Mouse (Mus musculus) ES-Bruce4 (cell line): ENCODE measurements at regions not wholly inside any gene's neighbourhood (a gene's known extent, or its start where the extent isn't known, plus 50 kb on each side); places are given as distances from the start of the nearest gene placed in this dataset.

ENCODE experiments used
- H3K27ac ChIP-seq: 2 replicates; pipeline ENCODE4 v1.5.1; 2012; ENCODE audit warnings: low read length, inconsistent platforms; ENCODE audit not compliant: insufficient read depth
- H3K27me3 ChIP-seq: 2 replicates; pipeline ENCODE4 v1.6.1; 2012; ENCODE audit warnings: mild to moderate bottlenecking, low read length, inconsistent platforms; ENCODE audit not compliant: control insufficient read depth, poor library complexity, insufficient read depth, severe bottlenecking
- H3K36me3 ChIP-seq: 2 replicates; pipeline ENCODE4 v1.6.1; 2012; ENCODE audit warnings: inconsistent platforms, mild to moderate bottlenecking, low read length, moderate library complexity; ENCODE audit not compliant: control insufficient read depth, poor library complexity, insufficient read depth, severe bottlenecking
- H3K4me1 ChIP-seq: one replicate; pipeline ENCODE4 v1.8.1; 2011; ENCODE audit warnings: low read length; ENCODE audit not compliant: control insufficient read depth, insufficient read depth
- H3K4me3 ChIP-seq: 2 replicates; pipeline ENCODE4 v1.5.1; 2011; ENCODE audit warnings: low read depth, mild to moderate bottlenecking, low read length
- H3K9ac ChIP-seq: 2 replicates; pipeline ENCODE4 v1.6.1; 2012; ENCODE audit warnings: low read depth, mild to moderate bottlenecking, inconsistent platforms; ENCODE audit not compliant: poor library complexity, severe bottlenecking
- H3K9me3 ChIP-seq: replicated peaks from 2 replicates; pipeline ENCODE4 v1.6.1; 2012; ENCODE audit warnings: mild to moderate bottlenecking, low read length, inconsistent platforms; ENCODE audit not compliant: control insufficient read depth, poor library complexity, insufficient read depth, severe bottlenecking
- CTCF ChIP-seq: IDR thresholded peaks from one replicate; pipeline ENCODE4 v1.8.1; 2011; ENCODE audit warnings: low read depth, low read length
- EP300 ChIP-seq: IDR thresholded peaks from 2 replicates; pipeline ENCODE4 v1.6.1; 2011; ENCODE audit warnings: low read depth, low read length; ENCODE audit not compliant: insufficient read depth
- POLR2A ChIP-seq: IDR thresholded peaks from one replicate; pipeline ENCODE4 v1.8.1; 2011; ENCODE audit warnings: low read length; ENCODE audit not compliant: insufficient read depth

DNA sequence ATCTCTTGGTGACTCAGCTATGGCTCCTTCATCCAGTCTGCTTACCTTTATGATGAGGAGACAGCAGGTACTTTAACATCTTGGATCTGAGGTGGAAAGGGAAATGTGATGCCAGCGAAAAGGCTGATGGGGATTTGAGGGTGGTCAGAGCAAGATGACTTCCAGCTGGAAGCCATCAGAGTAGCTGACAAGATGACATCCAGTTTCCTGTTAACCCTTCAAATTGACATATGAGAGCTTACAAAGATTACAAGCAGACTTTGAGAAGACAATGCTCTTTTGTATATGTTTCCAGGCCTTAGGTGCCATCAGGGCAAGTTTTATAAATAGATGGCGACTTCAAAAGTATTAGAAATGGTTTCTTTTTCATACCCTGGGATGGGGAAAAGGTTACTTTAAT is 621.3 kb upstream of the A1bg start:
- Histone ChIP-seq H3K27ac (no peak overlapping the region), H3K4me1 (no peaks in the 10 kb centered on the region), H3K36me3 (no peaks in the 10 kb centered on the region), H3K4me3 (no peak overlapping the region), H3K9ac (no peak overlapping the region), H3K9me3 (no peaks in the 10 kb centered on the region), H3K27me3 (no peaks in the 10 kb centered on the region)
- TF ChIP-seq POLR2A, result no peak
- TF ChIP-seq EP300, result no peak
- no peak for TF ChIP-seq CTCF

DNA sequence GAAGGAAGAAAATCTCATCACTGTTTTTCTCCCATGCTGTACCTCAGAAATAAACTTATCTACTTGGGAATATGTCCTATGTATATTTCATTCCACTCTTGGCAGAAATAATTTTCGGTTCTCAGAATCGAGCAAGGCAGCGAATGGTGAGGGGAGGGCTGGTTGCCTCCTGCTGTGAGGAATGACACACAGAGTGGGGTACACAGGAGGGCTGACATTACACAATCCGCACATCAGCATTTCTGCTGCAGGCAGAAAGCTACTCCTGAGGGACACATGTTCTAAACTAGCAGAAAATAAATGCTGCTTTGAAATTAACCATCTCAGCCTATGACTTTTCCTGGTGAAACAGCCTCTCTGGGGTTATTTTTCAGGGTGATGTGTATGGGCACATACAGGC is 618.8 kb upstream of the A1bg start:
- no peak overlapping the region for H3K27ac ChIP-seq
- TF ChIP-seq POLR2A (no peak), CTCF (no peak), EP300 (no peak)
- H3K9ac ChIP-seq, result no peak overlapping the region

DNA sequence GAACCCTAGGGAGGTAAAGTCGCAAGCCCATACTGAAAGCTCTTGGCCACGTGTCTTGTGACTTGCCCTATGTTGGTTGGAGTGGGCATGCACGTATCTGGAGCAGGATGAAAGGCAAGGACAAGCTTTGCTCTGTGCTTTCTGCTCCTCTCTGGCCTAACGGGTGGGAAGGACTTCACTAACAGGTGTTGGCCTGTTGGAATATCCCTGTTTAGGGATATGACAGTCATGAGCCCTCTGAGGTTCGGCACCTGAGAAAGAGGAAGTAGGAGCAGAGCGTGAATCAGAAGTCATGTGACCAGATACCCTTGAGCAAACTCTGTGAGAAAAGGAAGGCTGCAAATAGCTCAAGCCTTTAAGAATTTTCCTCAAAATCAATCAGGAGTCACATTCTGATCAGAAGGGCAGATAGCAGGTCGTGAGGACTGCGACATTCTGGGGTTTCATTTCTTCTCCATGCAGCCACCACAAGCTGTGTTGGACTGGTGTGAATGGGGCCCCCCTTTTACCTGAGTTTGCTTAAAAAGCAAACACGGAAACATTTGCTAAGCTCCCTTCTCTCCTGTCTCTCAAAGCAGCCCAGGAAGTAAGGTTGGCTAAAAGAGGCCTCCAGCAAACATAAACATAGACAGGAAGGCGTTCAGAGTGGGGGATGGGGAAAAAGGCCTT is 618.1 kb upstream of the A1bg start:
- no peaks in the 10 kb centered on the region for H3K36me3 ChIP-seq
- no peaks in the 10 kb centered on the region for H3K27me3 ChIP-seq
- no peak overlapping the region for H3K27ac ChIP-seq
- no peaks in the 10 kb centered on the region for H3K4me1 ChIP-seq
- no peak overlapping the region for H3K4me3 ChIP-seq
- H3K9ac ChIP-seq, result no peak overlapping the region
- TF ChIP-seq CTCF, result no peak
- TF ChIP-seq POLR2A, result no peak
- no peak for TF ChIP-seq EP300
- no peaks in the 10 kb centered on the region for H3K9me3 ChIP-seq

More for the DNA sequence above, 618.8 kb upstream of the A1bg start:
- H3K4me3 ChIP-seq, result no peak overlapping the region
- H3K27me3 ChIP-seq, result no peaks in the 10 kb centered on the region
- no peaks in the 10 kb centered on the region for H3K4me1 ChIP-seq
- no peaks in the 10 kb centered on the region for H3K9me3 ChIP-seq
- no peaks in the 10 kb centered on the region for H3K36me3 ChIP-seq

- Histone ChIP-seq H3K4me1 (no peaks in the 10 kb centered on the region), H3K27me3 (no peaks in the 10 kb centered on the region), H3K36me3 (no peaks in the 10 kb centered on the region), H3K9me3 (no peaks in the 10 kb centered on the region), H3K4me3 (no peak overlapping the region), H3K27ac (no peak overlapping the region), H3K9ac (no peak overlapping the region)
- no peak for TF ChIP-seq EP300
- TF ChIP-seq POLR2A, result no peak
- TF ChIP-seq CTCF, result no peak
Measured at GRCm38 (mm10) chr15:61538930-61539329, 616.1 kb upstream of the A1bg start.

DNA sequence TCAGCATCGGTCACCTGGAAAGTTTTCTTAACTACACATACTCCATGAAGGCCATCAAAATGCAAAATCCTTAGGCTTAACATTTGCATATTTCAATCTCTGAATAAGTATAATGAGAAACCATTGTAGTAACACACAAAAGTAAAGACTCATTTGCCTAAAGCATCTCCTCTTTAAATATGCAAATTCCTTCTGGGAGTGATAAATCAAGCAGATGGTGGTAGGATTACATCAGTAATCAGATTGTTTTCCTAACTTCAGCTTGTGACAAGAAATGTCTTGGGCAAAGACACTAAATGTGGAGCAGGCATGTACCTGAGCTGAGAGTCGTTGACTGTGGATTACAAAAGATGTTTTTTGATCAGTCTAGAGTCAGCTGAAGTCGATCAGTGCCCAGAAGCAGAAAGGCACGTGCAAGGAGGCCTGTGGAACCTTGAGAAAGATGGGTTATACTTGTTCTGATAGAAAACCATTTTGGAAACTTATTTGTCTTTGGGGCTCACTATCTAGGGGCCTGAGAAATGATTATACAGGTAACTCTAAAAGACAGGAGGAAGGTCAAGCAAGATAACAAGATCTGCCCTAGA is 615.5 kb upstream of the A1bg start:
- Histone ChIP-seq H3K27me3 (no peaks in the 10 kb centered on the region), H3K4me1 (no peaks in the 10 kb centered on the region), H3K36me3 (no peaks in the 10 kb centered on the region), H3K27ac (no peak overlapping the region), H3K9ac (no peak overlapping the region), H3K9me3 (no peaks in the 10 kb centered on the region), H3K4me3 (no peak overlapping the region)
- no peak for TF ChIP-seq CTCF
- no peak for TF ChIP-seq POLR2A
- TF ChIP-seq EP300, result no peak

- no peak overlapping the region for H3K4me3 ChIP-seq
- H3K4me1 ChIP-seq, result no peaks in the 10 kb centered on the region
- no peaks in the 10 kb centered on the region for H3K9me3 ChIP-seq
- H3K27ac ChIP-seq, result no peak overlapping the region
- TF ChIP-seq CTCF, result no peak
- no peak for TF ChIP-seq EP300
- no peak for TF ChIP-seq POLR2A
- no peak overlapping the region for H3K9ac ChIP-seq
- no peaks in the 10 kb centered on the region for H3K27me3 ChIP-seq
- H3K36me3 ChIP-seq, result no peaks in the 10 kb centered on the region
Measured at GRCm38 (mm10) chr15:61536332-61536716, 613.5 kb upstream of the A1bg start.
